Mouse (Mus musculus): ENCODE results near the gene Adcy1.

- TF ChIP-seq NELFE (IDR thresholded peaks at IDR 0.05; ENCODE audit: low read depth, low read length) (no peak), CTCF (conservative IDR thresholded peaks at IDR 0.05 in 1 of 2, IDR thresholded peaks at IDR 0.05 in 1 of 2; ENCODE audit: low read depth in 2 of 2, low read length in 2 of 2) (no peak), MAZ (IDR thresholded peaks at IDR 0.05; ENCODE audit: low read depth, low read length) (no peak), SIN3A (IDR thresholded peaks at IDR 0.05; ENCODE audit: low read length) (no peak), TBP (conservative IDR thresholded peaks at IDR 0.05; ENCODE audit: low read depth, low read length) (no peak), POLR2A (IDR thresholded peaks at IDR 0.05; ENCODE audit: low read depth, low read length) (no peak), ZMIZ1 (IDR thresholded peaks at IDR 0.05; ENCODE audit: low read depth, low read length) (no peak), PAX5 (IDR thresholded peaks at IDR 0.05; ENCODE audit: low read length) (no peak), MAX (IDR thresholded peaks at IDR 0.05; ENCODE audit: low read length) (no peak), MXI1 (IDR thresholded peaks at IDR 0.05; ENCODE audit: low read depth, low read length) (no peak), RAD21 (IDR thresholded peaks at IDR 0.05; ENCODE audit: low read depth, low read length) (no peak)
These were observed 151.0 kb downstream of the Adcy1 start for GRCm38 (mm10) chr11:7214342-7214660.
